Mouse (Mus musculus) cerebellum, adult 8-10 months (tissue): Measurements from ENCODE around the gene Dusp16.

Experiments
- DNase-seq: peaks from one replicate; pipeline ENCODE4 v3.0.0; 2022

Dusp16 gene

GRCm38 (mm10) chr6:134792141-134793045 lies at the start of gene Dusp16:
Gene Dusp16, minus strand, starts transcription at chr6:134792625.
- peak; percentile 85 for DNase-seq

GRCm38 (mm10) chr6:134840346-134840745 lies 47.9 kb upstream of the Dusp16 start:
- DNase-seq, result no peak

GRCm38 (mm10) chr6:134838111-134838510 lies 45.7 kb upstream of the Dusp16 start:
- no peak for DNase-seq

GRCm38 (mm10) chr6:134834585-134835251 lies 42.3 kb upstream of the Dusp16 start:
- no peak for DNase-seq

GRCm38 (mm10) chr6:134830776-134831175 lies 38.4 kb upstream of the Dusp16 start:
- no peak for DNase-seq

GRCm38 (mm10) chr6:134829786-134830700 lies 37.6 kb upstream of the Dusp16 start, which contains the start of gene Crebl2:
Gene Crebl2, plus strand, starts transcription at chr6:134830154.
- peak; percentile 100 for DNase-seq

- no peak for DNase-seq
Measured at GRCm38 (mm10) chr6:134822844-134823243, 30.4 kb upstream of the Dusp16 start.

GRCm38 (mm10) chr6:134820411-134820810 lies 28.0 kb upstream of the Dusp16 start:
- DNase-seq, result no peak

GRCm38 (mm10) chr6:134819741-134820140 lies 27.3 kb upstream of the Dusp16 start:
- no peak for DNase-seq

GRCm38 (mm10) chr6:134817051-134817928 lies 24.9 kb upstream of the Dusp16 start:
- no peak for DNase-seq

- no peak for DNase-seq
Measured at GRCm38 (mm10) chr6:134813066-134813465, 20.6 kb upstream of the Dusp16 start.

GRCm38 (mm10) chr6:134807794-134808193 lies 15.4 kb upstream of the Dusp16 start:
- DNase-seq, result no peak

GRCm38 (mm10) chr6:134807091-134807490 lies 14.7 kb upstream of the Dusp16 start:
- no peak for DNase-seq

- no peak for DNase-seq
Measured at GRCm38 (mm10) chr6:134806130-134806529, 13.7 kb upstream of the Dusp16 start.

GRCm38 (mm10) chr6:134804736-134805277 lies 12.4 kb upstream of the Dusp16 start:
- no peak for DNase-seq

GRCm38 (mm10) chr6:134802641-134803043 lies 10.2 kb upstream of the Dusp16 start:
- no peak for DNase-seq

GRCm38 (mm10) chr6:134801483-134801882 lies 9.1 kb upstream of the Dusp16 start:
- DNase-seq, result no peak

GRCm38 (mm10) chr6:134796297-134796696 lies 3.9 kb upstream of the Dusp16 start:
- DNase-seq, result no peak

GRCm38 (mm10) chr6:134793911-134794520 lies 1.6 kb upstream of the Dusp16 start:
- peak; percentile 90 for DNase-seq

GRCm38 (mm10) chr6:134793046-134793806 lies 801 bp upstream of the Dusp16 start:
- DNase-seq, result no peak
